Mouse (Mus musculus) bone marrow macrophage, adult 2 months (primary cell): ENCODE results near the gene Gm5134.

Experiments used
- CTCF ChIP-seq: IDR thresholded peaks from 2 replicates; pipeline ENCODE4 v1.5.1; 2012; ENCODE audit warnings: low read depth, mild to moderate bottlenecking, low read length, moderate library complexity
- POLR2A ChIP-seq: IDR thresholded peaks from 2 replicates; pipeline ENCODE4 v1.6.1; 2012; ENCODE audit warnings: mild to moderate bottlenecking, low read depth, low read length, borderline replicate concordance

DNA sequence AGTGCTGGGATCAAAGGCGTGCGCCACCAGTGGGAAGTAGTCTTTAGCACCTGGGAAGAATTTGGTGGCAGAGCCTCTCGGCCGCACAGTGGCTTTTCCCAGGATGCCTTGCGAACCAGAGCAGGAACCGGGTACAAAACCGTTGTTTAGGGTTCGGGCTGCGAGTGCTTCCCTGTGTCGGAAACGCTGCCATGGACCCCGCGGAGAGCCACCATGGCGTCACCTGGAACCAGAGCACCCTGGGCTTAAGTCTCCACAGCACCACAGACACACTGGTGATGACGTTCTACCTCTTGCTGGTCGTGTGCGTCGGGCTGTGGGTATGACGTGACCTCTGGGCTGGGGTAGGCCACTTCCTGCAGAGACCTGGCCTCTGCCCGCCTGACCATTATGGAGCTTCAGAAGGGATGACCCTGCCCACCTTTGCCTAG, at the start of gene Gm5134:
- TF ChIP-seq CTCF (no peak), POLR2A (no peak)
